Mouse (Mus musculus): Measurements from ENCODE around the gene Limch1.

DNA sequence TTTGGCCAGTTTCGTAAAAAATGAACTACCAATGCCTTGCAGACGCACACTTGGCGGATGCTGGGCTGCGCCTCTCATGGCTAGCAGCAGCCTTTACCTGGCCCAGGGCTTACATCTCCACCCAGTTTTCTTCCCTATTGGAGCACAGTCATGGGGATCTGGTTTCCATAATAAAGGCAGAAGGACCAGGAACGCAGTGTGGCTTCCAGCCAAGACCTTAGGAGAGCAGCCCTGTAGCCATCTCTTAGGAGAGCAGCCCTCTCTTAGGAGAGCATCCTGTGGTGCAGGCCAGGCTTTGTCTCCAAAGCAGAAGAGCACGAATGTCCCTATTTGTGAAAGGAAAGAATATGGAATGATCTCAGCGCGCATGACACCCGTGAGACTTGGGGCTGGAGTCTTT, 163.3 kb downstream of the Limch1 start:
- TF ChIP-seq CTCF (IDR thresholded peaks at IDR 0.05; ENCODE audit: borderline replicate concordance, control insufficient read depth, extremely low read depth, insufficient read depth, low read length, poor library complexity) = no peak
- TF ChIP-seq POLR2A (IDR thresholded peaks at IDR 0.05; ENCODE audit: control insufficient read depth, extremely low read depth, insufficient read depth, low read length, poor library complexity) = no peak

Measured in thymus, adult 2 months (tissue).